Mouse (Mus musculus) kidney, postnatal 36 days (tissue): ENCODE results near the gene Ppp2r3a.
A peak's percentile ranks its signal among the peaks of the same experiment; 100 is the strongest.

ENCODE experiments used
- DNase-seq, 2 experiments: peaks; one replicate each; pipeline ENCODE4 v3.0.0; 2021 to 2022; ENCODE audit warnings: mixed read lengths in 2 of 2

Gene Ppp2r3a

GRCm38 (mm10) chr9:101073987-101074331 is 177.6 kb downstream of the Ppp2r3a start, which contains the start of gene Msl2:
Gene Msl2 (plus strand): TSS chr9:101074101.
- DNase-seq, result no peak

DNA sequence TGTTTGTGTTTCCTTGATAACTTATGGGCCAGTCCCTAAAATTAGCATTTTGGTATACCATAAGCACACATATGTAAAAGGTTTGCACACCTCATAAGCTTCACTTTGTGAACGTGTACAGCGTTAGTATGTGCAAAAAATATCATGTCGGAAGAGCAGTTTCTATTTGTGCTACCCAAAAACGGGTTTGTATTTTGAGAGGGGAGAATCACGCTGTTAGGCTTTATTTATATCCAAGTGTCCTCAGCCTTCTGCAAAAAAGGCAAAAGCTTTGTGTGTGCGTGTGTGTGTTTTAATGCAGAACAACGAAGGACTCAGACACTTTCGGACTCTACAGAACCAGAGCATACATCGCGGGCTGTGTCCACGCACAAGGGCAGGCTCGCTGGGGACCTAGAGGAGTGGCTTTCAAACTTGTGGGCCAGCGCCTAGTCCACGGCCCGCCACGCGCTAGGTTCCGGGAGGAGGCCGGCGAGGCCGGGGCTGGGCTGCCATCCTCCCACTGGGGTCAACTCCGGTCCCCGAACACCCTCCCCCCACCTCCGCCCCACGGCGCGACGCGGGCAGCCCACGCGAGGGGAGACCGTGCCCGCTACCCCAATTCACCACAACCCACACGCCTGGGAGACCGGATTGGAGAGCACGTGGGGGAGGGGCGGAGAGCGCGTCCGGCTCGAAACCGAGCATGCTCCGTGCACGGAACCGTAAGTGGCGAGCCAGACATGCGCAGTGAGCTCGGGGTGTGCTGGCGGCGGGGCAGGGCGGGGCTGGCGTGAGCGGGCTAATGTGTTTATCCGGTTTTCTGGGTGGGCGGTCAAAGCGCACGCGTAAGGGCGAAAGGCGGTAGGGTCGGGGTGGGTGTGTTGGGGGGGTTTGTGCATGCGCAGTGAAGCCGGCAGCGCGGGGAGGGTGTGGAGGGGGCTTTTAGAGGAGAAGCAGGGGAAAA is 178.3 kb downstream of the Ppp2r3a start:
- peak; percentile 99 to 100 for DNase-seq

DNA sequence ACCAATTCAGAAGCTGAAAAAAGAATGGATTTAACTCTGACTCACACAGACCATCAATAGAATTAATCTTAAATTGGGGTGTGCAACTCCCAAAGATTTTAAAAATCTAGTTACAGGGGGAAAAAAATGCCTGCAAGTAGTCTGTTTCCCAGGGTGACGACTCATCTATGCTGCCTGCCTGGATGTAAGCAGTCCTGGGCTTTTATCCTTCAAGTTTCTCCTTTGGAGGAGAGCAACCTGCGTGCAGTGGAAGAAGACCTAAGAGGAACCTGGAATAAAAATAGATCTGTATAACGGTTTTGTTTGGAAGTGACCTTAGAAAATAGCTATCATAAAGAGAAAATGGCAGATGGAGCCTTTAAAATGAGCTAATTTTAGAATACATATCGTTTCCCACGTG is 179.1 kb downstream of the Ppp2r3a start:
- no peak for DNase-seq

- DNase-seq, result no peak
Measured at GRCm38 (mm10) chr9:101069781-101070180, 181.8 kb downstream of the Ppp2r3a start.

DNA sequence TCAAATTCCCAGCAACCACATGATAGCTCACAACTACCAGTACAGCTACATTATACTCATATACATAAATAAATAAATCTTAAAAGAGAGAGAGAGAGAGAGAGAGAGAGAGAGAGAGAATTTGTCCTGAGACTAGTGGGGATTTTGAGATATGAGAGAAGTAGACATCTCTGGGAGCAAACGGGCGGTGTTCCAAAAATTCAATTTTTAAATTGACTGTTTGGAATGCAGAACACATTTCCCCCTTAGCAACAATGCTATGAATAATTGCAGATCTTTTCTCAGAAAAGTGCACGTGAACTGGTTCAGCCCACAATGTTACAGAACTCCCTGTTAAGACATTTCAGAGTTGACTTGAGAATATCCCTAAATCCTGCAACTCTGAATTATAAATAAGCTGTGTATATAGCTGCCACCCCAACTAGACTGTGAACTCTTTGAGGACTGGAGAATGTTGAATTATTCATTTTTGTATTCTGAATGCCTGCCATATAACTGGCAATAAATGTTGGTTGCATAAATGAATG is 186.5 kb downstream of the Ppp2r3a start:
- no peak for DNase-seq

GRCm38 (mm10) chr9:101062253-101062780 is 189.3 kb downstream of the Ppp2r3a start:
- no peak for DNase-seq

GRCm38 (mm10) chr9:101061035-101061434 is 190.6 kb downstream of the Ppp2r3a start:
- DNase-seq, result no peak

DNA sequence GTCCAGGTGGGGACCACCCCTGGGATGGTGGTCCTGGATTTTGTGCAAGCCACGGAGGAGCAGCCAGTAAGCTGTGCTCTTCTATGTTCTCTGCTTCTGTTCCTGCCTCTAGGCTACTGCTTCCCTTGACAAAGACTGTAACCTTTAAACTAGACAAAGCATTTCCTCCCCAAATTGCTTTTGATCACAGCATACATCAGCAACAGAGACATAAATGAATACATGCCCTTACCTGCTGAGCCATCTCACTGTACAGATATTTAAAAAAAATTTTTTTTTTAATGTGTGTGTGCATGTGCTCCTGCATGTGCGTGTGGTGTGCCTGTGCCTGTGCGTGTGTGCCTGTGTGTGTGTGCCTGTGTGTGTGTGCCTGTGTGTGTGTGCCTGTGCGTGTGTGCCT is 194.4 kb downstream of the Ppp2r3a start:
- DNase-seq, result no peak
